Mouse (Mus musculus): ENCODE measurements around the gene Mecom.

DNA sequence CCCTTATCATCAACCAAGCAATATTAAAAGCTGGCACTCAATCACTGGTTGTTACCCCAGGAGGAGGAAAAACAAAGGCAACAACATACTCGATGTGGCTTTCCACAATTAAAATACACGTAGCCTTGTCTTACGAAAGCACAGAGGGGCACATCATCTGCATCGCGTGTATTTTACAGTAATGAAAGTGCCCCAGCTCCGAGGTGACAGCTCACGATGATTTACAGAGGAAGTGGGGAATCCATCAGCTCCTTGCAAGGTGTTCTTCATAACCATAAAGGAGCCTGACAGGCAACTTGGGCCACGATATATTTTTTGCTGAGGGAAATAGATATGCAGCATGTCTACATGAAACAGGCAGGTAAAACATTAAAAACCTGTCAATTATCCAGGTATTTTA lies 341.7 kb downstream of the Mecom start:
- TF ChIP-seq CTCF (conservative IDR thresholded peaks at IDR 0.05; ENCODE audit: low read length) (no peak), POU5F1 (IDR thresholded peaks at IDR 0.05; ENCODE audit: borderline replicate concordance, low read length) (no peak), NANOG (IDR thresholded peaks at IDR 0.05; ENCODE audit: borderline replicate concordance, low read length) (no peak)

Data from E14TG2a.4 (cell line).